Mouse (Mus musculus) urinary bladder, postnatal 10 days (tissue): ENCODE measurements around the gene Enho.

ENCODE experiments used
- DNase-seq: peaks from one replicate; pipeline ENCODE4 v3.0.0; 2022; ENCODE audit warnings: low spot score

Gene Enho

DNA sequence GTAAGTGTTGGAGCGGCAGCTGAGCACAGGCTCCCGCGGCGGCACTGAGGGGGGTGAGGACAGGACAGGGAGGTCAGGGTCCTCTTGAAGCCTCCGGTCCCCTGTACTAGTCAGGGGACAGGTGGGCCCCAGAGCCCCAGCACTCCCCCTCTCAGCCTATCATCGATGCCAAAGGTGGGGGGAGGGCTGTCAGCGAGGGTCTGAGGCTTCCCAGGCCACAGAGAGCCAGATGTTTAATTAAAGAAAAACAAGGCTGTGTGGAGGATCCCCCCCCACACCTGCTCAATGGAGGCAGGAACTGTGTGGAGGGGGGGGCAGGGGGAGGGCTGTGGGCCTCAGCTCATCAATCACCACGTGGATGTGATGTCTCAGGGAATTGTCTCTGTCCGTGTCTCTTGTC is 23.5 kb upstream of the Enho start:
- no peak for DNase-seq

DNA sequence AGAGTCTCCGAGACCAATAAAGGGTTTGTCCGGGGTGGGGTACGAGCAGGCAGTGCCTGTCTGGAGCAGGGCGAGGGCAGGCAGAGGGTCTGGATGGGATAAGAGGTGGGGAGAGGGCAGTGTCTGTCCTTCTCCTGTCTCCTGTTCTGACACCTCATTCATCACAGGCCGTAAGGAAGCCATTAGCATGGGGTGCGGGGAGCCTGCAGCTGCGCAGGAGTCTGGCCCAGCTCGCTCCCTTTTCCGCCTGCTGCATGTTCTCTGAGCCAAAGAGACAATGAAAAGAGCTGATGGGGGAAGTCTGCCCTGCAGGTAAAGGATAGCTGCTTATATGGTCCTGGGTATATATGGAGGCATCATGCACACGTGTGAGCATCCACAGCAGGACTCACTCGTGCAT is 22.6 kb upstream of the Enho start:
- DNase-seq = no peak

DNA sequence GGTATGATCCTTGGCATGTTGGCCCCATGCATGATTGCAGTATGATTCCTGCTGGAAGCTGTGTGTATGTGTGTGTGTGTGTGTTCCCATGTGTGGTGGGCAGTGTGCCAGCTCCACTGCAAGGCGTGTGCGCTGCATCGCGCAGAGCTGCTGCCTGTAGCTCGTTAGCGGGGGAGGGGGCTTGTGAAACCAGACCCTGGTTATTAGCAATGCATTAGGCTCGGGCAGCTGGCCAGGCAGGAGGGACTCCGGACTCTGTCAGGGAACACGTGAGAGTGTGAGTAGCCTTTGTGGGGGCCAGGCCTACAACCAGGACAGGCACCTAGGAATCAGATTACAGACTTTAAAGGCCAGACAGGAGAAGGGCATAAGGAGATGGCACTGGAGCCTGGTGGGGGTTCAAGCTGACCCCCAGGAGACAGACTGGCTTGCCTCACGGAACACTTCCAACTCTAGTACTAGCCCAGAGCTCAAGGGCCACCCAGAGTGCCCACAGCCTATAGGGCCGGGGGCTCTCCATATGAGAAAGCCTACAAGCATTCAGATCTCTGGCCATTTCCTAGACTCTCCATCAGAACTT is 20.8 kb upstream of the Enho start:
- DNase-seq = no peak

- no peak for DNase-seq
Observed at GRCm38 (mm10) chr4:41659556-41659955, 19.4 kb upstream of the Enho start.

DNA sequence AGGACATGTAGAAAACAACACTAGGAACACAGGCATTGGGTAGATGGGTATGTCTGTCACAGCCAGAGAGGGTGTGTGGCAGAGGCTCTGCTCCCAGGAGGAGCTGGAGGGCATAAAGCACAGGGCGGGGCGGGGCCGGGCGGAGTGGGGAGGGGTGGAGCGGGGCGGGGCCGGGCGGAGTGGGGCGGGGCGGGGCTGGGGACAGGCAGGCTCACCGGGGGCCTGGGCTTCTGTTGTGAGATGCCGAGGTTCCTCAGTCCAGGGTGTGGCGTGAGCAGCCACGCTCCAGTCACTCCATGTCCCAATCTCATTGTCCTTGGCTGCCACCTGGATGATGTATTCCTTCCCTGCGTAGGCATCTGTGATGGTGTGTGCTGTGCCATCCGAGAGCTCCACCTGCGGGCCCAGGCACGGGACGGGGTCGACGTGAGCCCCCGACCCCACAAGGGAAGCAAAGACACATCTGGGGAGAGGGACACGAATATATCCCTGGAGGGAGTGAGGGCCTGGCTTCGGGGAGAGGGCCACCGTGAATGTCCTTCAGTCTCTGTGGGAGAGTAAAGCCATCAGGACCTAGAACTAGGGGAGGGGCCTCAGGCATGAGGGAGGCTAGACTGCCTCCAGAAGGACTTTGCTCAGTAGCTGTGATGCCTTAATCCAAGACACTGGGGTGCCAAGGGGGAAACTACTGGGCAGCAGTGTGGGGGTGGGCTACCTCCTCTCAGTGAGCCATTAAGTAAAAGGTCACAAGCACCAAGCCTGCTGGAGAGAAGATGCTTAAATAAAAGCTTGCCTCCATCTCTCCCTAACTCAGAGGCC is 18.7 kb upstream of the Enho start:
- DNase-seq = no peak

DNA sequence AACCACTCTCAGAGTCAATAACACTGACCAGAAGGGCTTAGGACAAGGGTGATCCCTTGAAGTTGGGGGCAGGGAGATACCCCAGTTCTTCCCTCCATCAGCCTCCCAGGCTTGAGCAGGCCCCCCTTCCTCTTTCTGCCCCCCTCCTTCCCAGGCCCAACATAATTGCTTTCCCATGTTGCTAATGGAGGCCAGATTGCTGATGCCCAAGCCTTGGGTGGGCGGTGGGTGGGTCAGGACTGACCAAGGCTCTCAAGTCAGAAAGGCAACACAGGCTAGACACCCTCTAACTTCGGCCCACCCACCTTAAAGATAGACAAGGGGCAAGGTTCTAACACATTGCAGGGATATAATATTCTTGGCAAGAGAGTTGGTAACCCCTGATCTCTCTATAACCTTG is 15.4 kb upstream of the Enho start:
- DNase-seq = no peak

DNA sequence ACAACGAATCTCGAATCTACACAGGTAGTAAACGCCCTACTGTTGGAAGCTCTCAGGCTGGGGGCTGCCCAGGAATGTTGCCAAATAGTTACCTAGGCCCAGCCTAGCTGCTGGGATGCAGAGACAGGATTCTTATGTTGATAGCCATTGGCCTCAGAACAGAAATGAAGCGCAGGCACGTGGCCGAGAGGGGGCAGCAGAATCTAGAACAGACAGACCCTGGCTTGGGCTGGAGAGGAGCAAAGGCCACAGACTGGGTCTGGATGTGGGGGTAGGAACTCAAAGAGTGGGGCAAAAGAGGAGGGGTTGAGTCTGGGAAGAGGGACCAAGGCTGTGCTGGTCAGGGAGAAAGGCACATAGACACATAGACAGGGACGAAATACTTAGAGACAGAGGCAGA is 14.1 kb upstream of the Enho start:
- DNase-seq = no peak

GRCm38 (mm10) chr4:41653730-41654129 is 13.6 kb upstream of the Enho start:
- DNase-seq = no peak

DNA sequence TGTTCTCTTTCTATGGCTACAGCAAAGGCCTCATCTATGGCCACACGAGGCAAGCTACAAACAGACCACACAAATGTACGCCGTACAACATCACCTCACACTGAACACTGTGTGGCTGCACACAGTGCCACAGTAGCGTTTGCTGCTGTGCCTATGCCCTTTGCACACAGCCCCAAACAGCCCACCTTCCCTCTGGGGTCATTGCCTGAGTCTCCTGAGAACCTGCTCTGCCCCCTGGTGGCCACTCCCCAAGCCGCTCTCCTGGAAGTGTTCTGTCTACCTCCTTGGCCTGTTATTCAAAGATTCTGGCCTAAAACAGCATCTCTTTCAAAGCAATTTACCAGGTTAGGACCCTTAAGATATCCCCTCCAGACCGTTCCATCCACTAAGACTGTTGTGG is 13.2 kb upstream of the Enho start:
- no peak for DNase-seq

DNA sequence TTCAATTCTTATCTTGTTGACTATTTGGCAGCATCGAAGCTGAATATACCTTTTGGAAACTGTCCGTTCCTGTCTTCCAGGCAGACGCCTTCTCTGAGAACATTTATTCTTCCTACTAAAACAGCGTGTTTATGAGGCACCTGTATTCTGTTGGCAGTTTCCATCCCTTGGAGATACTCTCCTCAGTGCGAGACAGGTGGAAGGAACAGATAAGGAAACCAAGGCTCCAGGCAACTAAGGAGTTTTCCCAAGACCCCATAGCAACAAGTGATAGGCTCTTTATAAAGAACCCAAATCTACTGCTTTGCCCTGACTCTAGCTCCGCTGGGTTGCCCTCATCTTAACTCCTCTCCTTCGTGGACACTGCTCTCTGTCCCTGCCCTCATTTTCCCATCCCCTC is 8.5 kb upstream of the Enho start:
- no peak for DNase-seq

GRCm38 (mm10) chr4:41648157-41648556 is 8.0 kb upstream of the Enho start:
- DNase-seq = no peak

DNA sequence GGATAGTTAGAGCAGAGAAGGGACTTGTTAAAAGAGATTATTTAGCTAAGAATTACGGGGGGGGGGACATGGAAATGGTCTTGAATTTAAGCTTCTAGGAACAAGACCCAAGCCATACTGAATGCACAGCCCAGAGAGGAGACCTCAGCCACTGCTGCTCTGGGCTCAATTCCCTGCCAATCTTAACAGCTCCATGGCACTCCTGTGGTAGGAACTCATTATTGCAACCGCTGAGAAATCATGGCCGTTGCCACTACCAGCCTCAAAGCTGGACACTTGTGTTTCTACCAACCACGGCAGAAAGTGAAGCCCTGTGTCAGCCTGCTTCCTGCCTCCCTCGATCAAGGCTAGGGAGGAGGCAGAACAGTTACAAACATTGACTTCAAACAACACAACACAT is 5.4 kb upstream of the Enho start:
- DNase-seq = no peak

GRCm38 (mm10) chr4:41641199-41641822 is 1.2 kb upstream of the Enho start:
- no peak for DNase-seq

GRCm38 (mm10) chr4:41639214-41639841 is 796 bp downstream of the Enho start:
- no peak for DNase-seq

DNA sequence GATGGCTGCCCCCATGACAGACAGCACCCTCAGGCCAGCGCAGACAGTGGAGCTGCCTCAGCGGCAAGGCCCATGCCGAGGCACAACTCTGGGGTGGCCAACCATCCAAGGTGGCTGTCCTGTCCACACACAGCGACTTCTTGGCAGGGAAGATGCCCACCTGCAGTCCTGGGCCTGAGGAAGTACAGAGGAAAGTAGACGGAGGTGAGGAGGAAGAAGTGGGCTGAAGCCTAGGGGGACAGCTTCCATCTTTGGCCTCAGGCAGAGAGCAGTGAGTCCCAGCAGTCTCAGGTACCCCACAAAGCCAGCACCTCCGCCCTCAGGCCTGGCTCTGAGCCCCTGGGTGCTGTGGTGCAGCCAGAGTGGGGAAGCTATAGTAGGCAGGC is 1.3 kb downstream of the Enho start:
- DNase-seq = no peak

DNA sequence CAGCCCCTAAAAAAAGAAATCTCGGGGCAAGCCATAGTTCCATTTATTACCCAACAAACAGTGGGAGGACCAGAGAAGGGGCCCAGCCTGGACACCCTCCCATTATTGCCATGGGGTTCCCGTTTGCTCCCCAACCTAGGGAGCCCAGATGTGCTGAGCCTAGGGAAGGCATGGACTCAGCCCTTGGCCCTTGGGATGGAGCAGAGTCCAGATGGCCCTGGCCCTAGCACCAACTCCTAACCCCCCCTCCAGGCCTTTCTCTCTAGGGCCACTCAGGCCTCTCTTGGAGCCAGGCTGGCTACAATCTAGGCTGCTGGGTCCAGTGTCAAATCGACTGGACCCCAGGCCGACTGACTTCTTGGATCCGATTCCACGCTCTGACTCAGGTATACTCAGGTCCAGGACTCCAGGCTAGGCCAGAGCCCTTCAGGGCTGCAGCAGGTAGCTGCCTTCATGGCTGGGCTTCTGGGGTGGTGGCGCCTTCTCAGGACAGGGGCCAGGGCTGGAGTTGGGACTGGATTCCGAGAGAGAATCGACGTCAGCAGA is 1.9 kb downstream of the Enho start:
- DNase-seq = no peak

DNA sequence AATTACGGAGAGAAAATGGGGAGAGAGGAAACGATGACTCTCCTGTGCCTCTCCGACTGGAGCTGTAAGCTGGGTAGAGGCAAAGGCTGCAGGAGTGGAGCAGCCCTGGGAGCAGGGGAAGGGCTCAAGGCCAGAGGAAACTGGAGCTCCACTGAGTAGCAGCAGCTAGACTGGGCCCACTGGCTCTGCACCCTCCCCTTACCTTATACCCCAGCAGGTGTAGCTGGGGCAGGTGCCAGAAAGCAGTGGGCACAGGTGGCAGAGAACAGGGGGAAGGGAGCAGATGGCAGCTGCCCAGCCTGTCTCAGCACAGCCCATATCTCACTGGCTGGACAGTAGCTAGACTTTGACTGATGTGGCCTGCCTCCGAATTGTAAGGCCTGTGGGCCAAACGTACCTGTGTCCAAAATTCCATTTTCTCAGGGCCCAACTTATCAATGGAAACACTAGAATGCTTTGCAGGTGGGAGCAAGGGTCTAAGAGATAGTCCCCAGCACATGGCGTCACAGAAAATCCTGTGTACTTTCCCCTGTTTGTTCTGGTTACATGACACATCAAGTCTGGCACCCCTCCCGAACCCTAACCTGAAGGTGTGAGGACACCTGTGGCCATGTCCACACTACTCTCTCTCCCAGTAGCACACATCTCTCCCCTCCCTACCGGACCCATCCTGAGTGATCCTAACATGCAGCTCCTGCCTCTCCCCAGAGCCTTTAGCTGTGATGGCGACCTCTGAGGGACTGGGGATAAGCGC is 3.1 kb downstream of the Enho start:
- DNase-seq = no peak

GRCm38 (mm10) chr4:41636366-41636765 is 3.8 kb downstream of the Enho start:
- no peak for DNase-seq

- DNase-seq = no peak
Observed at GRCm38 (mm10) chr4:41635906-41636305, 4.2 kb downstream of the Enho start.

DNA sequence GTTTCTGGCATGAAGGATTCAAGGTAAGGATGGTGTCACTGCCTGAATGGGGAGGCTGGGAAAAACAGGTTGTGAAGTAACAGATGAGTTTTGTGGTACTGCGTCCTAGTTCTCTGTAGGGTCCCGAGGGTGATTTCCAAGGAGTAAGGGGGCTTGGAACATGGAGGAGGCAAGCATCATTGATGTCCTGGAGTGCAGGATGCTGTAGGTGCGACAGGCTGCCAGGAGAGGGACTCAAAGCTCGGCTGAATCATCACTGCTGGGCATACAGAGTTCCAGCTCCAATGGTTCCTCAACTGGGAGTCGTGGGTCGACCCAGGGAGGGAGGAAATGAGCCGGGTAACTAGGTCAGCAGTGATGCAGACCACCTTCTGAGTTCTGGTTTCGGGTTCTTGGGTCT is 4.9 kb downstream of the Enho start:
- DNase-seq = no peak

GRCm38 (mm10) chr4:41634631-41635030 is 5.5 kb downstream of the Enho start:
- no peak for DNase-seq

- DNase-seq = no peak
Observed at GRCm38 (mm10) chr4:41633001-41633400, 7.1 kb downstream of the Enho start.
